Comparison of ENCODE assay signal across 23 mouse cellular contexts in the genomic region with DNA sequence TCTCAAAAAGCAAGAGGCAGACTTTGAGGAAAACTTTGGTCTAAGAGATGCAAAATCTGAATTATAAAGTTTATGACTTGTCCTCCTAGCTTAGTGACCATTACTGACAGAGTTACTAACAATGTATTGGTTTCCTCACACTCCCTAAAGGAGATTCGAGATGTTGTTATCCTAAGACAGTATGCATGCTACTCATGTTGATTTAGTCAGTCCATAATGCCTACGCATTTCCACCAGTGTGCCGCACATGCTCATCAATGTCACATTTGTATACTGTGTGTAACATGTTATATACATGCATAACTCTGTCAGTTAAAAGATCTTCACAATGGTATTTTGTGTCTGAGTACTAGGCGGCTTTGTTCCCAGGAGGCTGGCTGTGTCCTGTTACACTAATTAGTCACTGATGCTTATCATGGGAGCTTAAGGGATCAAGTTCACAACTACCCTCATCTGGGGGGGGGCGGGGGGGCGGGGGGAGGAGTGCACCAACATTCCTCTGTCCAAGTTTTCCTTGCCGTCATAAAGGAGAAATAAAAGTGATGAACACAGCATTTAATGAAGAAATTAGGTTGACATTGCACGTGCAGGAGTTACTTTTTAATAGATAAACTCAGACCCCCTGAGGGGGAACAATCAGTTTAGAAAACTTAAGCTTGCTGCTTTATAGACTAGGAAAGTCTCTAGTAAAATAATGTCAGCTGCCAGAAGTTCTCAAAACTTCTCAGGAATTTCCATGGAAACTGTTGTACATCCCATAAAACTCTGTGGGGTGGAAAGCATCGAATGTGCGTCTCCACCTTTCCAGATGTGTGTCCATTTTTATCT.
DNase-seq lines count a peak whose midpoint lies in the region; ATAC-seq and TF ChIP-seq lines count a peak whose summit lies in the region.
"Had no signal": no experiment of that assay in that cellular context is flagged by ENCODE, and none has a peak within 500 bp of the region (broad histone marks: within the 10 kb centered on the region; RNA-seq: fewer than 3 reads in every experiment).

No protein-coding gene starts in this region.

- H3K27me3 ChIP-seq in heart, embryonic 12.5 days (replicated peaks) = no peaks in the 10 kb centered on the region
- no peaks in the 10 kb centered on the region for H3K27me3 ChIP-seq in kidney, postnatal 0 days (ENCODE audit: insufficient read depth, low read length)
- no peaks in the 10 kb centered on the region for H3K27me3 ChIP-seq in kidney, adult 2 months (replicated peaks; ENCODE audit: control insufficient read depth, insufficient read depth, low read length)
- H3K27me3 ChIP-seq: embryonic facial prominence, embryonic 13.5 days; heart, embryonic 15.5 days; hindbrain, embryonic 13.5 days had no signal

- no peaks in the 10 kb centered on the region for H3K4me1 ChIP-seq in heart, embryonic 12.5 days (replicated peaks)
- H3K4me1 ChIP-seq in kidney, postnatal 0 days (replicated peaks; ENCODE audit: insufficient read depth, low read length) = no peaks in the 10 kb centered on the region
- H3K4me1 ChIP-seq in kidney, adult 2 months (ENCODE audit: control insufficient read depth, insufficient read depth, low read length) = no peaks in the 10 kb centered on the region
- H3K4me1 ChIP-seq: embryonic facial prominence, embryonic 13.5 days; heart, embryonic 15.5 days; hindbrain, embryonic 13.5 days had no signal

- no peak for TF ChIP-seq POLR2A in kidney, adult 2 months (IDR thresholded peaks at IDR 0.05; ENCODE audit: low read depth, low read length)

- no peaks in the 10 kb centered on the region for H3K9me3 ChIP-seq in heart, embryonic 12.5 days (replicated peaks)
- H3K9me3 ChIP-seq in kidney, postnatal 0 days (replicated peaks; ENCODE audit: low read length) = no peaks in the 10 kb centered on the region
- H3K9me3 ChIP-seq: embryonic facial prominence, embryonic 13.5 days; heart, embryonic 15.5 days; hindbrain, embryonic 13.5 days had no signal

- H3K4me3 ChIP-seq in heart, embryonic 12.5 days = no peak overlapping the region
- no peak overlapping the region for H3K4me3 ChIP-seq in kidney, postnatal 0 days (replicated peaks; ENCODE audit: low read depth, low read length)
- H3K4me3 ChIP-seq in kidney, adult 2 months (ENCODE audit: insufficient read depth, low read depth, low read length) = no peak overlapping the region
- H3K4me3 ChIP-seq: embryonic facial prominence, embryonic 13.5 days; gastrocnemius, adult 2 months; heart, embryonic 15.5 days; hindbrain, embryonic 13.5 days had no signal

- H3K27ac ChIP-seq in heart, embryonic 12.5 days (ENCODE audit: poor library complexity, severe bottlenecking) = no peak overlapping the region
- H3K27ac ChIP-seq in kidney, postnatal 0 days = no peak overlapping the region
- H3K27ac ChIP-seq in kidney, adult 2 months (ENCODE audit: insufficient read depth, low read depth, low read length) = no peak overlapping the region
- H3K27ac ChIP-seq: embryonic facial prominence, embryonic 13.5 days; gastrocnemius, adult 2 months; heart, embryonic 15.5 days; hindbrain, embryonic 13.5 days; hindbrain, postnatal 0 days had no signal

- H3K36me3 ChIP-seq in heart, embryonic 12.5 days = no peaks in the 10 kb centered on the region
- no peaks in the 10 kb centered on the region for H3K36me3 ChIP-seq in kidney, postnatal 0 days (ENCODE audit: insufficient read depth, low read length)
- H3K36me3 ChIP-seq in kidney, adult 2 months (ENCODE audit: control insufficient read depth, insufficient read depth, low read length) = no peaks in the 10 kb centered on the region
- H3K36me3 ChIP-seq: embryonic facial prominence, embryonic 13.5 days; G1E; heart, embryonic 15.5 days; hindbrain, embryonic 13.5 days had no signal

- 65% methylated on average over 10 of the region's 10 CpGs for WGBS in heart, embryonic 12.5 days
- 29% methylated on average over 10 of the region's 10 CpGs for WGBS in kidney, postnatal 0 days
- WGBS in kidney, adult 2 months = 25% methylated on average over 10 of the region's 10 CpGs

- TF ChIP-seq CTCF in kidney, postnatal 0 days (IDR thresholded peaks at IDR 0.05; ENCODE audit: low read depth) = no peak
- no peak for TF ChIP-seq CTCF in kidney, adult 2 months (conservative IDR thresholded peaks at IDR 0.05; ENCODE audit: insufficient read depth, insufficient read length, low read depth, low read length)

- ATAC-seq in heart, embryonic 12.5 days (ENCODE audit: insufficient number of reproducible peaks, low FRiP score) = no peak
- no peak for ATAC-seq in kidney, postnatal 0 days (replicated peaks; ENCODE audit: low FRiP score, low read depth)
- ATAC-seq: CD4-positive, CD25-positive, alpha-beta regulatory T cell, adult 4 months; forebrain, embryonic 14.5 days; hindbrain, postnatal 0 days had no signal

- H3K9ac ChIP-seq in heart, embryonic 12.5 days = no peak overlapping the region
- H3K9ac ChIP-seq in kidney, postnatal 0 days (ENCODE audit: low read depth, low read length) = no peak overlapping the region
- H3K9ac ChIP-seq: embryonic facial prominence, embryonic 13.5 days; heart, embryonic 15.5 days; hindbrain, embryonic 13.5 days had no signal

- peak; percentile 71 for DNase-seq in heart, adult 11 months
- peak; percentile 46 for DNase-seq in kidney, postnatal 0 days (ENCODE audit: low spot score)
- no peak for DNase-seq in kidney, adult 2 months
- peak; percentile 20 for DNase-seq in mesoderm, embryonic 11.5 days (ENCODE audit: low read depth, low spot score)
- DNase-seq in right cerebral cortex, postnatal 36 days (ENCODE audit: low spot score in 2 of 2) = no peak
- no peak for DNase-seq in lung, postnatal 10 days
- DNase-seq: adrenal gland, adult 8-10 months; adrenal gland, postnatal 36 days; B cell, adult 2 months; cerebellum, adult 2 months; cerebellum, postnatal 10 days; embryo, embryonic 11 days; gastrocnemius, adult 2 months; gastrocnemius, postnatal 25 days; heart, postnatal 14 days had no signal

- no peak overlapping the region for H3K4me2 ChIP-seq in heart, embryonic 12.5 days
- no peak overlapping the region for H3K4me2 ChIP-seq in kidney, postnatal 0 days (ENCODE audit: low read length)
- H3K4me2 ChIP-seq: embryonic facial prominence, embryonic 13.5 days; heart, embryonic 15.5 days; hindbrain, embryonic 13.5 days had no signal

Comparison
In these comparisons a context has a peak if more than half of its experiments do, and no peak if none do; other contexts are left out.
1. DNase-seq: peak in heart, adult 11 months (single experiment), kidney, postnatal 0 days (single experiment) and mesoderm, embryonic 11.5 days (single experiment); none in kidney, adult 2 months (single experiment), right cerebral cortex, postnatal 36 days (0 of 2) and lung, postnatal 10 days (single experiment).